Mouse (Mus musculus) embryonic fibroblast, embryonic 13.5 days (primary cell): ENCODE measurements around the gene BC049715.

Source experiments
- CTCF ChIP-seq: IDR thresholded peaks from 2 replicates; pipeline ENCODE4 v1.5.1; 2011; ENCODE audit warnings: mild to moderate bottlenecking, control low read depth, low read length, moderate library complexity, borderline replicate concordance; ENCODE audit not compliant: insufficient read depth
- POLR2A ChIP-seq: IDR thresholded peaks from 2 replicates; pipeline ENCODE4 v1.6.1; 2011; ENCODE audit warnings: low read depth, mild to moderate bottlenecking, control low read depth, low read length, moderate library complexity

DNA sequence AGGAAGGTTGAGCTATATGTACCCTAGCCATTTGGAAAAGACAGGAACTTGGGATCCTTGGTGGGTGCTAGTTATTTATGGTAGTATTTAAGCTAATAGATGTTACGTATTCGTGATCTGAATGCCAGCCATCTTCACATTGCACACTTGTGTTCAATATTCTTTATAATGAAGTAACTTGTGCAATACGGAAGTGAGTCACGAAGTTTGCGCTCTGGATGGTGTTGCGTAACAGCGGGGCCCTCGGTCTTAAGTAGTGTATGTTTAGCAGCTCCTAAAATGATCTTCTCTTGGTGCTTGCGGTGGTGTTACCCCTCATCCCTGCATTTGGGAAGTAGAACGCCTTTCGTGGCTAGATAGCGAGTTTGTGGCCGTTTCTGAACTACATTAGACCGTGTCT is 18.3 kb upstream of the BC049715 start:
- TF ChIP-seq POLR2A (no peak; the same call in 1 of the 2 replicates), CTCF (no peak)
